Mouse (Mus musculus): ENCODE measurements around the gene Vmn2r101. TPM values are rescaled to one million over a fixed set of nuclear protein-coding genes. Genes with fewer than 3 reads are reported as not detected.

The Vmn2r101 gene
- total RNA-seq (2021), result not detected
- long read RNA-seq, experiment 1, result 0 reads
- long read RNA-seq, experiment 2, result 0 reads

DNA sequence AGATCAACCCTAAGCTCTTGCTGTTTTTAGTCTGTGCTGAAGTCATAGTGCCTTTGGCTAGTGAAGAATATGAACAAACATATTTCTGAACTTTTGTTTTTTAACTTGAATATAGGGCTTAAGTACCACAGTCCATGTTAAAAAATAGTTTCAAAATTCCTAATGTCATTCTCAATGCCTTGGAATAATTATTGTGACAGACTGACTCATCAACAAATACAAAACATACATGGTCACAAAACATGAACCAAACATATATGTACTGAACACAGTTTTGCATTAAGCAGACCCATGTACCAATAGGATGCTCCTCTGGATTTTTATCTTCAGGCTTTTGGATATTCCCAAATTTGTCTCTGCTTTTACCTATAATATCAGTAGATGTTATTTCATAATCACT lies at the start of gene Vmn2r101:
Vmn2r101 (plus strand) TSS at position 301 of the 400 bp plus-strand sequence.
- no peak for DNase-seq (ENCODE audit: low spot score in 2 of 2)
- intact Hi-C loops (cut with DNase I), result no loop called here

GRCm38 (mm10) chr17:19629328-19629727 lies 52.3 kb downstream of the Vmn2r101 start:
- DNase-seq (ENCODE audit: low spot score in 2 of 2), result no peak
- intact Hi-C loops (cut with DNase I), result no loop called here

DNA sequence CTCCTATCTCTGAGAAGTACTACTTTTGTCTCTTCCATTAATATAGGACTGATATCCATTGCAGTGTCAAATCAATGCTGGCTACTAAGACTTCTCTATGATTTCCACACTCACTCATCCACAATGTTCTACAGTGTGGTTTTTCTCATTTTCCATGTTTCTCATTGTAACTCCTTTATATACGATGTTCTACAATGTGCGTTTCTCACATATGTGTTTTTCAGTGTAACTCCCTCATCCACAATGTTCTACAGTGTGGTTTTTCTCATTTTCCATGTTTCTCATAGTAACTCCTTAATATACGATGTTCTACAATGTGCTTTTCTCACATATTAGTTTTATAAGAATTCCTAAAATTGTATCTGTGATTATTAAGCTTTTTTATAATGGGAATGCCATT lies 81.4 kb downstream of the Vmn2r101 start:
- no peak for DNase-seq (ENCODE audit: low spot score in 2 of 2)
- intact Hi-C loops (cut with DNase I), result no loop called here

DNA sequence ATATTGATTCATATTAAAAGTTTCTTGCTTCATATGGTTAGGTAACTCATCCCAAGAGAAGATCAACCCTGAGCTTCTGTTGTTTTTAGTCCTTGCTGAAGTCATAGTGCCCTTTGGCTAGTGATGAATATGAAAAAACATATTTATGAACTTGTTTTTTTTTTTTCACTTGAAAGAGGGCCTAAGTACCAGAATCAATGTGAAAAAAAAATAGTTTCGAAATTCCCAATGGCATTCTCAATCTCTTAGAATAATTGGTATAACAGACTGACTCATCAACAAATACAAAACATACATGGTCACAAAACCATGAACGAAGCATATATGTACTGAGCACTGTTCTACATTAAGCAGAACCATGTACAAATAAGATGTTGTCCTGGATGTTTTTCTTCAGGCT lies 83.0 kb downstream of the Vmn2r101 start, which contains the start of gene Vmn2r102:
Vmn2r102 (plus strand) TSS at position 301 of the 400 bp plus-strand sequence.
- no peak for DNase-seq (ENCODE audit: low spot score in 2 of 2)
- intact Hi-C loops (cut with DNase I), result no loop called here

Other genes with a start within 250 kb of the Vmn2r101 start
- gene Vmn2r99, start 215.3 kb upstream of the Vmn2r101 start, total RNA-seq (2021), result not detected
- not detected for gene Vmn2r100, start 72.5 kb upstream of the Vmn2r101 start, total RNA-seq (2021)
- not detected for gene Vmn2r102, start 83.1 kb downstream of the Vmn2r101 start, total RNA-seq (2021)
- gene Vmn2r103, start 196.1 kb downstream of the Vmn2r101 start, total RNA-seq (2021), result not detected